Mouse (Mus musculus) left cerebral cortex, adult 8-10 months (tissue): ENCODE results near the gene Flot1. TPM values are rescaled to one million over a fixed set of nuclear protein-coding genes. Genes with fewer than 3 reads are reported as not detected.
A peak's percentile ranks its signal among the peaks of the same experiment; 100 is the strongest.

ENCODE experiments used
- DNase-seq, 2 experiments: peaks; one replicate each; pipeline ENCODE4 v3.0.0; 2022; ENCODE audit warnings: low spot score in 2 of 2
- microRNA-seq, 2 experiments: library from miRNA; unstranded; fragments of <30 nt; microRNA quantifications; one replicate each; pipeline ENCODE4 v1.2.0; 2022
- total RNA-seq, 4 experiments: library from RNA; stranded (reverse); gene quantifications; 2 replicates each; pipeline ENCODE4 v1.2.4; 2022

Gene Flot1
- total RNA-seq, 4 experiments from 2014 or later = 118 to 151 (median 137) TPM

GRCm38 (mm10) chr17:35866281-35866831, 43.3 kb downstream of the Flot1 start:
- no peak for DNase-seq

- DNase-seq = no peak
Observed at GRCm38 (mm10) chr17:35866911-35867890, 44.2 kb downstream of the Flot1 start.

GRCm38 (mm10) chr17:35868165-35868820, 45.3 kb downstream of the Flot1 start:
- no peak for DNase-seq

GRCm38 (mm10) chr17:35868961-35869345, 45.9 kb downstream of the Flot1 start:
- no peak for DNase-seq

- DNase-seq = no peak
Observed at GRCm38 (mm10) chr17:35869346-35870067, 46.5 kb downstream of the Flot1 start.

GRCm38 (mm10) chr17:35870151-35870883, 47.3 kb downstream of the Flot1 start:
- no peak for DNase-seq

- no peak for DNase-seq
Observed at GRCm38 (mm10) chr17:35870884-35871696, 48.1 kb downstream of the Flot1 start.

- peak; percentile 58 to 75 for DNase-seq
Observed at GRCm38 (mm10) chr17:35873774-35874519, 50.9 kb downstream of the Flot1 start.

GRCm38 (mm10) chr17:35874721-35875120, 51.7 kb downstream of the Flot1 start:
- peak; percentile 42 to 69 for DNase-seq

- DNase-seq = peak; percentile 92 to 93
Observed at GRCm38 (mm10) chr17:35879245-35880057, 56.4 kb downstream of the Flot1 start, which contains the start of gene Dhx16. Gene Dhx16, plus strand, starts transcription at chr17:35879819.

Small RNAs within 50 kb of the gene (microRNA-seq; reads per million reads assigned to microRNA genes)
- gene Gm28033 = 0.22 to 1.9 reads per million in 2 experiments

Other genes with a start within 250 kb of the Flot1 start
- gene Sfta2, start 221.7 kb upstream of the Flot1 start, total RNA-seq = not detected
- under 1 TPM in 1 of 4 experiments, not detected in 3; 0.07 TPM for gene Gm9573, start 196.6 kb upstream of the Flot1 start, total RNA-seq
- not detected for gene Mucl3, start 179.5 kb upstream of the Flot1 start, total RNA-seq
- 10 to 100 TPM; 28.3 to 41.6 (median 38.0) TPM for gene Vars2, start 155.6 kb upstream of the Flot1 start, total RNA-seq
- 10 to 100 TPM; 27.6 to 36.9 (median 31.2) TPM for gene Gtf2h4, start 149.5 kb upstream of the Flot1 start, total RNA-seq
- gene Ddr1, start 118.6 kb upstream of the Flot1 start, total RNA-seq = 10 to 100 TPM; 62.0 to 76.7 (median 65.9) TPM
- 10 to 100 TPM; 11.1 to 17.3 (median 15.2) TPM for gene Ier3, start 1.5 kb upstream of the Flot1 start, total RNA-seq
- 100 to 1,000 TPM; 430 to 459 (median 451) TPM for gene Tubb5, start 15.1 kb downstream of the Flot1 start, total RNA-seq
- 10 to 100 TPM; 13.8 to 21.2 (median 18.2) TPM for gene Mdc1, start 18.3 kb downstream of the Flot1 start, total RNA-seq
- gene Nrm, start 38.1 kb downstream of the Flot1 start, total RNA-seq = 1 to 10 TPM; 2.6 to 3.4 (median 3.0) TPM
- gene Ppp1r18, start 42.4 kb downstream of the Flot1 start, total RNA-seq = 10 to 100 TPM in 2 of 4 experiments, 1 to 10 TPM in 2; 9.1 to 15.0 (median 10.9) TPM
- gene Dhx16, start 56.6 kb downstream of the Flot1 start, total RNA-seq = 10 to 100 TPM; 28.1 to 30.6 (median 29.0) TPM
- gene 2310061I04Rik, start 74.2 kb downstream of the Flot1 start, total RNA-seq = 10 to 100 TPM; 40.3 to 63.3 (median 51.9) TPM
- gene Atat1, start 86.8 kb downstream of the Flot1 start, total RNA-seq = 10 to 100 TPM; 52.5 to 57.0 (median 53.1) TPM
- 10 to 100 TPM; 42.6 to 48.7 (median 47.6) TPM for gene Mrps18b, start 93.2 kb downstream of the Flot1 start, total RNA-seq
- 10 to 100 TPM; 61.5 to 70.4 (median 63.2) TPM for gene Ppp1r10, start 93.2 kb downstream of the Flot1 start, total RNA-seq
- 10 to 100 TPM; 60.6 to 75.4 (median 65.0) TPM for gene Abcf1, start 146.5 kb downstream of the Flot1 start, total RNA-seq
- 100 to 1,000 TPM; 180 to 196 (median 184) TPM for gene Gnl1, start 156.6 kb downstream of the Flot1 start, total RNA-seq
- gene Prr3, start 157.0 kb downstream of the Flot1 start, total RNA-seq = 10 to 100 TPM; 35.3 to 44.5 (median 38.4) TPM
- 1 to 10 TPM; 1.1 to 3.3 (median 1.6) TPM for gene H2-T24, start 197.3 kb downstream of the Flot1 start, total RNA-seq
- 10 to 100 TPM; 15.9 to 25.5 (median 21.3) TPM for gene H2-T23, start 209.6 kb downstream of the Flot1 start, total RNA-seq
- 10 to 100 TPM; 17.7 to 21.2 (median 18.6) TPM for gene H2-T22, start 219.5 kb downstream of the Flot1 start, total RNA-seq
- gene Gm6034, start 219.7 kb downstream of the Flot1 start, total RNA-seq = not detected
- gene Gm11127, start 235.1 kb downstream of the Flot1 start, total RNA-seq = 1 to 10 TPM in 3 of 4 experiments, under 1 TPM in 1; 0.72 to 3.4 (median 2.0) TPM